Mouse (Mus musculus) G1E (cell line): ENCODE measurements around the gene Zfp687.

ENCODE experiments used
- CTCF ChIP-seq: IDR thresholded peaks from 2 replicates; pipeline ENCODE4 v1.5.1; 2012; ENCODE audit warnings: low read depth, low read length, inconsistent platforms, mixed read lengths
- GATA1 ChIP-seq: IDR thresholded peaks from 2 replicates; pipeline ENCODE4 v1.6.1; 2012; ENCODE audit warnings: borderline replicate concordance, low read length, inconsistent platforms, mixed read lengths
- POLR2AphosphoS5 ChIP-seq: IDR thresholded peaks from 2 replicates; pipeline ENCODE4 v1.6.1; 2012; ENCODE audit warnings: low read depth, low read length, inconsistent platforms; ENCODE audit not compliant: insufficient replicate concordance
- TAL1 ChIP-seq: conservative IDR thresholded peaks from 2 replicates; pipeline ENCODE4 v1.6.1; 2012; ENCODE audit warnings: low read depth, low read length, inconsistent platforms, mixed read lengths

GRCm38 (mm10) chr3:94960322-94960721, 54.9 kb downstream of the Zfp687 start:
- no peak for TF ChIP-seq CTCF
- TF ChIP-seq GATA1 = no peak
- TF ChIP-seq POLR2AphosphoS5 = no peak
- no peak for TF ChIP-seq TAL1
